Mouse (Mus musculus) MEL (cell line): ENCODE results near the gene Rab22a. TPM values are rescaled to one million over a fixed set of nuclear protein-coding genes. Genes with fewer than 3 reads are reported as not detected.

ENCODE experiments used
- DNase-seq: peaks from one replicate; pipeline ENCODE4 v3.0.0; 2011; ENCODE audit warnings: low read depth, low spot score
- H3K27ac ChIP-seq: 2 replicates; pipeline ENCODE4 v1.5.1; 2012; ENCODE audit warnings: low read depth, mild to moderate bottlenecking, control low read depth, low read length, moderate library complexity; ENCODE audit not compliant: control insufficient read depth
- H3K27me3 ChIP-seq, 2 experiments: fragments of 150-350 bp in 1 of 2; sonication (generic) in 1 of 2; 2 replicates each; pipeline ENCODE4 v1.6.1; 2012; ENCODE audit warnings: low read length in 2 of 2, mild to moderate bottlenecking in 2 of 2, improper control_type of control experiment in 1 of 2, moderate library complexity in 1 of 2; ENCODE audit not compliant: insufficient read depth in 2 of 2, control insufficient read depth in 1 of 2
- H3K36me3 ChIP-seq, 2 experiments: 2 replicates each; pipeline ENCODE4 v1.6.1; 2012 to 2014; ENCODE audit warnings: low read length in 2 of 2, improper control_type of control experiment in 1 of 2, inconsistent platforms in 1 of 2, mild to moderate bottlenecking in 1 of 2; ENCODE audit not compliant: insufficient read depth in 2 of 2, control insufficient read depth in 1 of 2
- H3K4me1 ChIP-seq, 2 experiments: fragments of 150-350 bp in 1 of 2; sonication (generic) in 1 of 2; 2 replicates each; pipeline ENCODE4 v1.6.1; 2012; ENCODE audit warnings: low read length in 2 of 2, improper control_type of control experiment in 1 of 2, mild to moderate bottlenecking in 1 of 2; ENCODE audit not compliant: insufficient read depth in 2 of 2, control insufficient read depth in 1 of 2
- H3K4me3 ChIP-seq, 2 experiments: fragments of 150-350 bp in 1 of 2; sonication (generic) in 1 of 2; 2 replicates each; pipeline ENCODE4 v1.5.1; 2012; ENCODE audit warnings: low read depth in 2 of 2, low read length in 2 of 2, mild to moderate bottlenecking in 2 of 2, moderate library complexity in 2 of 2, control low read depth in 1 of 2, improper control_type of control experiment in 1 of 2; ENCODE audit not compliant: control insufficient read depth in 1 of 2, insufficient read depth in 1 of 2
- H3K79me2 ChIP-seq: 2 replicates; pipeline ENCODE4 v1.6.1; 2012; ENCODE audit warnings: mild to moderate bottlenecking, low read length, moderate library complexity; ENCODE audit not compliant: control insufficient read depth, poor library complexity, insufficient read depth
- H3K9ac ChIP-seq: 2 replicates; pipeline ENCODE4 v1.6.1; 2012; ENCODE audit warnings: low read depth, mild to moderate bottlenecking, control low read depth, low read length, moderate library complexity; ENCODE audit not compliant: control insufficient read depth, poor library complexity, severe bottlenecking
- H3K9me3 ChIP-seq: fragments of 150-350 bp; sonication (generic); replicated peaks from 2 replicates; pipeline ENCODE4 v1.6.1; 2012; ENCODE audit warnings: mild to moderate bottlenecking, low read length, improper control_type of control experiment, moderate library complexity; ENCODE audit not compliant: insufficient read depth
- BHLHE40 ChIP-seq: IDR thresholded peaks from 2 replicates; pipeline ENCODE4 v1.6.1; 2012; ENCODE audit warnings: low read depth, mild to moderate bottlenecking, inconsistent platforms, low read length, improper control_type of control experiment, borderline replicate concordance
- CHD1 ChIP-seq: IDR thresholded peaks from 2 replicates; pipeline ENCODE4 v1.6.1; 2012; ENCODE audit warnings: low read depth, mild to moderate bottlenecking, inconsistent platforms, low read length, improper control_type of control experiment
- E2F4 ChIP-seq: IDR thresholded peaks from 2 replicates; pipeline ENCODE4 v1.6.1; 2011; ENCODE audit warnings: low read depth, low read length, improper control_type of control experiment, borderline replicate concordance
- ELF1 ChIP-seq: IDR thresholded peaks from 2 replicates; pipeline ENCODE4 v1.6.1; 2014; ENCODE audit warnings: low read depth, mild to moderate bottlenecking, inconsistent platforms, low read length, improper control_type of control experiment, moderate library complexity
- EP300 ChIP-seq, 2 experiments: IDR thresholded peaks; 2 replicates each; pipeline ENCODE4 v1.6.1; 2011; ENCODE audit warnings: improper control_type of control experiment in 2 of 2, low read length in 2 of 2, low read depth in 1 of 2, mild to moderate bottlenecking in 1 of 2
- ETS1 ChIP-seq: IDR thresholded peaks from 2 replicates; pipeline ENCODE4 v1.6.1; 2012; ENCODE audit warnings: low read depth, mild to moderate bottlenecking, inconsistent platforms, low read length, improper control_type of control experiment, moderate library complexity
- GABPA ChIP-seq: IDR thresholded peaks from 2 replicates; pipeline ENCODE4 v1.6.1; 2012; ENCODE audit warnings: low read depth, mild to moderate bottlenecking, inconsistent platforms, low read length, improper control_type of control experiment, moderate library complexity
- GATA1 ChIP-seq: IDR thresholded peaks from 2 replicates; pipeline ENCODE4 v1.6.1; 2011; ENCODE audit warnings: low read depth, low read length, improper control_type of control experiment
- JUND ChIP-seq: IDR thresholded peaks from 2 replicates; pipeline ENCODE4 v1.6.1; 2011; ENCODE audit warnings: low read depth, mild to moderate bottlenecking, improper control_type of control experiment, low read length
- KAT2A ChIP-seq: conservative IDR thresholded peaks from 2 replicates; pipeline ENCODE4 v1.6.1; 2012; ENCODE audit warnings: low read depth, low read length, improper control_type of control experiment, inconsistent platforms
- MAZ ChIP-seq: IDR thresholded peaks from 2 replicates; pipeline ENCODE4 v1.6.1; 2012; ENCODE audit warnings: low read depth, mild to moderate bottlenecking, inconsistent platforms, low read length, improper control_type of control experiment
- MXI1 ChIP-seq: IDR thresholded peaks from 2 replicates; pipeline ENCODE4 v1.6.1; 2011; ENCODE audit warnings: mild to moderate bottlenecking, low read depth, low read length, improper control_type of control experiment
- MYB ChIP-seq: IDR thresholded peaks from 2 replicates; pipeline ENCODE4 v1.6.1; 2011; ENCODE audit warnings: mild to moderate bottlenecking, low read depth, low read length, improper control_type of control experiment
- MYC ChIP-seq: IDR thresholded peaks from 2 replicates; pipeline ENCODE4 v1.6.1; 2011; ENCODE audit warnings: low read depth, mild to moderate bottlenecking, low read length, improper control_type of control experiment, moderate library complexity
- POLR2A ChIP-seq, 2 experiments: IDR thresholded peaks; 2 replicates each; pipeline ENCODE4 v1.6.1; 2011 to 2012; ENCODE audit warnings: low read length in 2 of 2, mild to moderate bottlenecking in 2 of 2, control low read depth in 1 of 2, improper control_type of control experiment in 1 of 2, low read depth in 1 of 2, moderate library complexity in 1 of 2; ENCODE audit not compliant: control insufficient read depth in 1 of 2, insufficient read depth in 1 of 2, poor library complexity in 1 of 2
- POLR2AphosphoS2 ChIP-seq: IDR thresholded peaks from 2 replicates; pipeline ENCODE4 v1.6.1; 2011; ENCODE audit warnings: low read length, improper control_type of control experiment
- RAD21 ChIP-seq: IDR thresholded peaks from 2 replicates; pipeline ENCODE4 v1.6.1; 2011; ENCODE audit warnings: mild to moderate bottlenecking, low read depth, low read length, improper control_type of control experiment
- SIN3A ChIP-seq: IDR thresholded peaks from 2 replicates; pipeline ENCODE4 v1.6.1; 2012; ENCODE audit warnings: low read length, improper control_type of control experiment, inconsistent platforms
- SMC3 ChIP-seq: IDR thresholded peaks from 2 replicates; pipeline ENCODE4 v1.6.1; 2011; ENCODE audit warnings: low read depth, low read length, improper control_type of control experiment
- TAL1 ChIP-seq: IDR thresholded peaks from 2 replicates; pipeline ENCODE4 v1.6.1; 2012; ENCODE audit warnings: mild to moderate bottlenecking, inconsistent platforms, low read length, moderate library complexity, mixed read lengths
- TCF12 ChIP-seq: IDR thresholded peaks from 2 replicates; pipeline ENCODE4 v1.6.1; 2014; ENCODE audit warnings: low read depth, mild to moderate bottlenecking, inconsistent platforms, low read length, improper control_type of control experiment, moderate library complexity
- ZKSCAN1 ChIP-seq: IDR thresholded peaks from 2 replicates; pipeline ENCODE4 v1.6.1; 2012; ENCODE audit warnings: low read depth, mild to moderate bottlenecking, inconsistent platforms, low read length, improper control_type of control experiment, moderate library complexity
- polyA plus RNA-seq, 2 experiments: library from polyadenylated mRNA; stranded (reverse) in 1 of 2; unstranded in 1 of 2; fragments of >175 nt in 1 of 2; fragments of >200 nt in 1 of 2; gene quantifications; 2 replicates each; pipeline versions ENCODE4 v1.2.1 to v1.2.4; 2012; ENCODE audit warnings: low replicate concordance in 2 of 2, low read depth in 1 of 2; ENCODE audit not compliant: insufficient read length in 2 of 2, insufficient read depth in 1 of 2, missing spikeins in 1 of 2
- total RNA-seq: library from RNA; depleted of rRNA; stranded (reverse); fragments of 300-350 nt; gene quantifications from 2 replicates; pipeline ENCODE4 v1.2.3, GENCODE M21; 2012

Rab22a gene
- total and polyA plus RNA-seq, 3 experiments, result 8.9 to 15.8 TPM; not detected in 1

- TF ChIP-seq TAL1 (peak; percentile 58), POLR2A (IDR thresholded peaks at IDR 0.05; ENCODE audit: control insufficient read depth in 1 of 2, insufficient read depth in 1 of 2, low read depth in 1 of 2, low read length in 2 of 2, poor library complexity in 1 of 2) (no peak), MYB (no peak), SIN3A (peak; percentile 56), ETS1 (peak; percentile 72), MXI1 (0 out of 2 replicates have a peak, but pooled peaks have one; percentile 24), MAZ (no peak), BHLHE40 (no peak), TCF12 (peak; percentile 33; the same call in 1 of the 2 replicates), POLR2AphosphoS2 (no peak), GATA1 (peak; percentile 79), EP300 (IDR thresholded peaks at IDR 0.05; ENCODE audit: low read depth in 1 of 2, low read length in 2 of 2) (peak; percentile 50 to 55; a peak in 2 of 4 replicates)
- TF ChIP-seq, all 39 proteins: peak for 7
- peak; percentile 89 for DNase-seq
- H3K4me3 ChIP-seq, result no peak overlapping the region
- peak overlapping the region; percentile 29; the same call in 1 of the 2 replicates for H3K27ac ChIP-seq
- H3K36me3 ChIP-seq, result peaks cover 30 to 35% of the 10 kb centered on the region in 2 experiments
- H3K4me1 ChIP-seq, result peaks cover 19 to 22% of the 10 kb centered on the region in 2 experiments
- peaks cover 38% of the 10 kb centered on the region for H3K79me2 ChIP-seq
- no peaks in the 10 kb centered on the region for H3K9me3 ChIP-seq
- H3K27me3 ChIP-seq, result no peaks in the 10 kb centered on the region
- no peak overlapping the region for H3K9ac ChIP-seq
These were observed 13.9 kb downstream of the Rab22a start for GRCm38 (mm10) chr2:173673469-173673868.

DNA sequence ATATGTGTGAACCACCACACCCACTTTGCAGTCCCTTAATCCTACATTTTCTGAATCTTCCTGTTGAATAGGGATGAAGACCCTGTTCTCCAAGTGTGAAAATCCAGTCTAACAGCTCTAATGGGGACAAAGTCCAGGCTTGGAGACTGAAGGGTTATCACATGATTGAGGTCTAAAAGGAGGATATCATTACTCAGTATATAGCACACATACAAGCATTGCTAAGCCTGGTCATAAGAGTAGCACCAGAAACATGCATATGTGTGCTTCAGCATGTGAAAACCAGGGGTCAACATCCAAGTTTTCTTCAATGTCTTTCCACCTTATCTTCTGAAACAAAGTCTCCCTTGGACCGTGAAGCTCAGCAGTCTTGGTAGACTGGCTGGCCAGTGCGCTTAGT is 19.0 kb downstream of the Rab22a start:
- peaks cover 14% of the 10 kb centered on the region for H3K79me2 ChIP-seq
- H3K9ac ChIP-seq, result no peak overlapping the region
- H3K27ac ChIP-seq, result no peak overlapping the region
- no peak for DNase-seq
- peaks cover 3 to 11% of the 10 kb centered on the region in 2 experiments for H3K36me3 ChIP-seq
- H3K4me3 ChIP-seq, result no peak overlapping the region
- no peaks in the 10 kb centered on the region for H3K27me3 ChIP-seq
- TF ChIP-seq KAT2A, result no peak
- TF ChIP-seq, all 39 proteins: peak for 0
- Histone ChIP-seq H3K4me1 (0 out of 4 replicates have a peak, but pooled peaks cover 0 to 3% of the 10 kb centered on the region in 2 experiments), H3K9me3 (no peaks in the 10 kb centered on the region)

DNA sequence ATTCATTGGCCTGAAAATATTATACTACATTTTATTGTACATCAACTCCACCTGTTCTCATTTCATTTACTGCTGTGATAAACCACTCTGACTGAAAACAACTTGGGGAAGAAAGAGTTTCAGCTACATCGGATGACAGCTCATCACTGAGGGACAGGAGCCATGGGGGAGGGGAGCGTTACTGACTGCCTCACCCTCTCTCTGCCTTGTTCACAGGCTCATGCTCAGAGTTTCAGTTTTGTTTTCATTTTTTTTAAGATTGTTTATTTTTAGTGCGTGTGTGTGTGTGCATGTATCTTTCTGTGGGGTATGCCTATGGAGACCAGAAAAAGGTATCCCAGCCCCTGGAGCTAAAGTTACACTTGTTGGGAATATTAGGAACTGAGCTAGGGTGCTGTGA is 19.7 kb downstream of the Rab22a start:
- Histone ChIP-seq H3K36me3 (peaks cover 0 to 8% of the 10 kb centered on the region in 2 experiments; a peak in 2 of 4 replicates), H3K27me3 (no peaks in the 10 kb centered on the region), H3K4me1 (no peaks in the 10 kb centered on the region), H3K9ac (no peak overlapping the region), H3K79me2 (peaks cover 13% of the 10 kb centered on the region), H3K27ac (no peak overlapping the region), H3K4me3 (no peak overlapping the region), H3K9me3 (no peaks in the 10 kb centered on the region)
- DNase-seq, result no peak
- TF ChIP-seq RAD21 (no peak), ELF1 (no peak), GABPA (no peak), MYC (no peak), ZKSCAN1 (no peak), SMC3 (no peak), POLR2AphosphoS2 (no peak), CHD1 (no peak), E2F4 (no peak), JUND (no peak)
- TF ChIP-seq, all 39 proteins: peak for 0
